Mouse (Mus musculus) lung, postnatal 0 days (tissue): ENCODE results near the gene 1810055G02Rik.

Experiments
- CTCF ChIP-seq: IDR thresholded peaks from 2 replicates; pipeline ENCODE4 v1.5.1; 2016; ENCODE audit warnings: antibody characterized with exemption, mild to moderate bottlenecking
- EP300 ChIP-seq: IDR thresholded peaks from 2 replicates; pipeline ENCODE4 v1.6.1; 2016; ENCODE audit warnings: antibody characterized with exemption, mild to moderate bottlenecking, control low read depth

GRCm38 (mm10) chr19:3723904-3724303, 15.8 kb downstream of the 1810055G02Rik start:
- TF ChIP-seq EP300 (no peak), CTCF (peak; percentile 75)
